Mouse (Mus musculus) spleen, embryonic (tissue): ENCODE data around the gene Igbp1b.

Source experiments
- CTCF ChIA-PET: fragments of 350-600 bp; sonication (Branson Sonifier 250); formaldehyde crosslinking; loops from one replicate; lab custom pipeline; 2022; lab: Charles Lee

Gene Igbp1b

GRCm38 (mm10) chr6:138658516-138658915 is at the start of gene Igbp1b:
TSS of gene Igbp1b (minus strand) at chr6:138658544.
- CTCF ChIA-PET, result no interaction called here

GRCm38 (mm10) chr6:138682959-138683358 is 24.6 kb upstream of the Igbp1b start:
- CTCF ChIA-PET, result interaction anchor here (0.6 kb wide), 1 partner anchor 46 kb away, joined by 4 read pairs; no protein-coding TSS in a partner anchor

- CTCF ChIA-PET, result no interaction called here
These were observed 14.4 kb upstream of the Igbp1b start for GRCm38 (mm10) chr6:138672704-138673141.

GRCm38 (mm10) chr6:138665416-138665815 is 7.1 kb upstream of the Igbp1b start:
- CTCF ChIA-PET, result no interaction called here

- CTCF ChIA-PET, result no interaction called here
These were observed 12.7 kb downstream of the Igbp1b start for GRCm38 (mm10) chr6:138645604-138646003.

GRCm38 (mm10) chr6:138639351-138639750 is 19.0 kb downstream of the Igbp1b start:
- CTCF ChIA-PET, result no interaction called here

- CTCF ChIA-PET, result no interaction called here
These were observed 37.6 kb downstream of the Igbp1b start for GRCm38 (mm10) chr6:138620786-138621185.

GRCm38 (mm10) chr6:138618396-138618795 is 39.9 kb downstream of the Igbp1b start:
- CTCF ChIA-PET, result no interaction called here
